25 mouse cellular contexts compared by ENCODE assay signal in the genomic region with DNA sequence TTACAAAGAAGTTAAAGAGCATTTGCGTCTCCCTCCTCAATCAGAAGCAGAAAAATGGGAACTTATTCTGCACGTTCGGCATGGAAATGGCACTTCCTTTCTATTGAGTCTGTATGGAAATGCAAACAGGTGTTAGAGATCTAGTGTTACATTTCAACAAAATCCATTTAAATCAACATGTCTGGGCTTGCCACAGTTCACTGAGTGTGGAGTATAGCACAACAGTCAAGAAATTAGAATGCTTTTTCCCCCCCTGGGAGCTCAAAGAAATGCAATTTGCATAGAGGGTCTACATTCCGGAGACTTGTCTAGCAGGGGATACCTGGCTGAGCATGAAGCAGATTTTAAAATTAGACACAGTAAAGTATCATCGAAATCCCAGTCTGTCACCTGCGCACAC.
DNase-seq lines count a peak whose midpoint lies in the region; ATAC-seq and TF ChIP-seq lines count a peak whose summit lies in the region.
"Had no signal": no experiment of that assay in that cellular context is flagged by ENCODE, and none has a peak within 500 bp of the region (broad histone marks: within the 10 kb centered on the region; RNA-seq: fewer than 3 reads in every experiment).

No protein-coding gene starts in this region.

- DNase-seq in embryonic facial prominence, embryonic 11.5 days (ENCODE audit: low spot score), result peak; percentile 3
- no peak for DNase-seq in embryonic facial prominence, embryonic 10.5 days (ENCODE audit: low spot score)
- DNase-seq in ES-CJ7 (ENCODE audit: low read depth, low spot score), result peak; percentile 14
- DNase-seq in embryonic facial prominence, embryonic 14.5 days (ENCODE audit: low spot score), result peak; percentile 62
- DNase-seq in heart, postnatal 36 days, result no peak
- no peak for DNase-seq in lung, postnatal 0 days (ENCODE audit: low spot score)
- DNase-seq in heart, adult 11 months, result no peak
- DNase-seq: adrenal gland, adult 8-10 months; adrenal gland, postnatal 14 days; adrenal gland, postnatal 36 days; B cell, adult 2 months; cerebellum, adult 11-12 months; cerebellum, adult 2 months; cerebellum, adult 9-10 months; cerebellum, postnatal 10 days; cerebellum, postnatal 25 days had no signal

- ATAC-seq in embryonic facial prominence, embryonic 11.5 days (replicated peaks; ENCODE audit: insufficient number of reproducible peaks, low FRiP score, low TSS enrichment, low read depth), result no peak
- no peak for ATAC-seq in embryonic facial prominence, embryonic 14.5 days (ENCODE audit: low read depth)
- no peak for ATAC-seq in lung, postnatal 0 days
- ATAC-seq: activated CD4-positive, CD25-positive, alpha-beta regulatory T cell, adult 4 months; CD4-positive, CD25-positive, alpha-beta regulatory T cell, adult 4 months; forebrain, embryonic 14.5 days; forebrain, embryonic 16.5 days had no signal

- no peaks in the 10 kb centered on the region for H3K9me3 ChIP-seq in embryonic facial prominence, embryonic 11.5 days (replicated peaks; ENCODE audit: control insufficient read depth, low read length)
- no peaks in the 10 kb centered on the region for H3K9me3 ChIP-seq in embryonic facial prominence, embryonic 10.5 days
- H3K9me3 ChIP-seq in embryonic facial prominence, embryonic 14.5 days (ENCODE audit: control insufficient read depth, low read length), result no peaks in the 10 kb centered on the region
- no peaks in the 10 kb centered on the region for H3K9me3 ChIP-seq in lung, postnatal 0 days (ENCODE audit: low read length)
- H3K9me3 ChIP-seq: embryonic facial prominence, embryonic 12.5 days; embryonic facial prominence, embryonic 15.5 days; forebrain, embryonic 10.5 days; forebrain, embryonic 12.5 days had no signal

- H3K4me3 ChIP-seq in embryonic facial prominence, embryonic 11.5 days (ENCODE audit: low read depth, low read length), result no peak overlapping the region
- no peak overlapping the region for H3K4me3 ChIP-seq in embryonic facial prominence, embryonic 10.5 days
- no peak overlapping the region for H3K4me3 ChIP-seq in embryonic facial prominence, embryonic 14.5 days (ENCODE audit: low read depth, low read length)
- H3K4me3 ChIP-seq in lung, postnatal 0 days (ENCODE audit: low read depth, low read length), result no peak overlapping the region
- H3K4me3 ChIP-seq: embryonic facial prominence, embryonic 12.5 days; embryonic facial prominence, embryonic 15.5 days; erythroblast, embryonic 14.5 days; forebrain, embryonic 10.5 days; forebrain, embryonic 12.5 days had no signal

- 74% methylated on average over 6 of the region's 6 CpGs for WGBS in embryonic facial prominence, embryonic 11.5 days
- 86% methylated on average over 6 of the region's 6 CpGs for WGBS in embryonic facial prominence, embryonic 10.5 days
- WGBS in embryonic facial prominence, embryonic 14.5 days, result 59% methylated on average over 6 of the region's 6 CpGs
- WGBS in lung, postnatal 0 days, result 80% methylated on average over 6 of the region's 6 CpGs

- no peak overlapping the region for H3K4me2 ChIP-seq in embryonic facial prominence, embryonic 11.5 days (ENCODE audit: low read depth, low read length)
- H3K4me2 ChIP-seq in embryonic facial prominence, embryonic 14.5 days (ENCODE audit: low read depth, low read length), result no peak overlapping the region
- H3K4me2 ChIP-seq in lung, postnatal 0 days (replicated peaks; ENCODE audit: low read depth, low read length), result no peak overlapping the region
- H3K4me2 ChIP-seq: embryonic facial prominence, embryonic 12.5 days; embryonic facial prominence, embryonic 15.5 days; forebrain, embryonic 12.5 days had no signal

- H3K9ac ChIP-seq in embryonic facial prominence, embryonic 11.5 days (replicated peaks; ENCODE audit: low read length), result no peak overlapping the region
- no peak overlapping the region for H3K9ac ChIP-seq in embryonic facial prominence, embryonic 14.5 days (ENCODE audit: low read depth, low read length)
- H3K9ac ChIP-seq in lung, postnatal 0 days (replicated peaks; ENCODE audit: low read depth), result no peak overlapping the region
- H3K9ac ChIP-seq: embryonic facial prominence, embryonic 12.5 days; embryonic facial prominence, embryonic 15.5 days; forebrain, embryonic 12.5 days had no signal

- no peak for TF ChIP-seq EP300 in lung, postnatal 0 days (IDR thresholded peaks at IDR 0.05)

- no peaks in the 10 kb centered on the region for H3K4me1 ChIP-seq in embryonic facial prominence, embryonic 11.5 days (ENCODE audit: control insufficient read depth, insufficient read depth, low read length)
- H3K4me1 ChIP-seq in embryonic facial prominence, embryonic 10.5 days, result no peaks in the 10 kb centered on the region
- no peaks in the 10 kb centered on the region for H3K4me1 ChIP-seq in embryonic facial prominence, embryonic 14.5 days (ENCODE audit: control insufficient read depth, insufficient read depth, low read length)
- no peaks in the 10 kb centered on the region for H3K4me1 ChIP-seq in lung, postnatal 0 days (ENCODE audit: insufficient read depth, low read depth, low read length)
- H3K4me1 ChIP-seq: embryonic facial prominence, embryonic 12.5 days; embryonic facial prominence, embryonic 15.5 days; forebrain, embryonic 10.5 days; forebrain, embryonic 12.5 days had no signal

- intact Hi-C loops in heart, postnatal 36 days (cut with DNase I), result no loop called here

- TF ChIP-seq CTCF in lung, postnatal 0 days (IDR thresholded peaks at IDR 0.05), result no peak

- no peaks in the 10 kb centered on the region for H3K27me3 ChIP-seq in embryonic facial prominence, embryonic 11.5 days (ENCODE audit: control insufficient read depth, insufficient read depth, low read length)
- H3K27me3 ChIP-seq in embryonic facial prominence, embryonic 10.5 days (replicated peaks; ENCODE audit: low read depth, poor library complexity, severe bottlenecking), result no peaks in the 10 kb centered on the region
- no peaks in the 10 kb centered on the region for H3K27me3 ChIP-seq in embryonic facial prominence, embryonic 14.5 days (replicated peaks; ENCODE audit: control insufficient read depth, insufficient read depth, low read length)
- no peaks in the 10 kb centered on the region for H3K27me3 ChIP-seq in lung, postnatal 0 days (replicated peaks; ENCODE audit: insufficient read depth, low read length)
- H3K27me3 ChIP-seq: embryonic facial prominence, embryonic 12.5 days; embryonic facial prominence, embryonic 15.5 days; forebrain, embryonic 12.5 days had no signal

- no peak overlapping the region for H3K27ac ChIP-seq in embryonic facial prominence, embryonic 11.5 days (replicated peaks; ENCODE audit: low read depth, low read length)
- no peak overlapping the region for H3K27ac ChIP-seq in embryonic facial prominence, embryonic 10.5 days (replicated peaks)
- no peak overlapping the region for H3K27ac ChIP-seq in embryonic facial prominence, embryonic 14.5 days (replicated peaks; ENCODE audit: low read depth, low read length)
- no peak overlapping the region for H3K27ac ChIP-seq in lung, postnatal 0 days (ENCODE audit: low read length)
- H3K27ac ChIP-seq: embryonic facial prominence, embryonic 12.5 days; embryonic facial prominence, embryonic 15.5 days; forebrain, embryonic 10.5 days; forebrain, embryonic 12.5 days had no signal

- no peaks in the 10 kb centered on the region for H3K36me3 ChIP-seq in embryonic facial prominence, embryonic 11.5 days (replicated peaks; ENCODE audit: control insufficient read depth, insufficient read depth, low read depth, low read length)
- H3K36me3 ChIP-seq in embryonic facial prominence, embryonic 10.5 days (replicated peaks), result no peaks in the 10 kb centered on the region
- H3K36me3 ChIP-seq in embryonic facial prominence, embryonic 14.5 days (ENCODE audit: control insufficient read depth, insufficient read depth, low read length), result no peaks in the 10 kb centered on the region
- no peaks in the 10 kb centered on the region for H3K36me3 ChIP-seq in lung, postnatal 0 days (ENCODE audit: insufficient read depth, low read length)
- H3K36me3 ChIP-seq: embryonic facial prominence, embryonic 12.5 days; embryonic facial prominence, embryonic 15.5 days; forebrain, embryonic 10.5 days; forebrain, embryonic 12.5 days had no signal

Comparison
In these comparisons a context has a peak if more than half of its experiments do, and no peak if none do; other contexts are left out.
1. DNase-seq: peak in embryonic facial prominence, embryonic 11.5 days (single experiment), ES-CJ7 (single experiment) and embryonic facial prominence, embryonic 14.5 days (single experiment); none in embryonic facial prominence, embryonic 10.5 days (single experiment), heart, postnatal 36 days (0 of 2), lung, postnatal 0 days (single experiment) and heart, adult 11 months (single experiment).